Mouse (Mus musculus) midbrain, postnatal 0 days (tissue): ENCODE results near the gene Gnmt. TPM values are rescaled to one million over a fixed set of nuclear protein-coding genes. Genes with fewer than 3 reads are reported as not detected.
A peak's percentile ranks its signal among the peaks of the same experiment; 100 is the strongest.

Experiments
- ATAC-seq: fragments of 200-750 bp; cut with Nextera tagmentation; 2 replicates; pipeline ENCODE4 v1.8.0; 2017; ENCODE audit warnings: moderate number of reproducible peaks, mild to moderate bottlenecking, moderate TSS enrichment, moderate library complexity; ENCODE audit not compliant: low FRiP score
- DNase-seq: peaks from one replicate; pipeline ENCODE4 v3.0.0-alpha.2; 2015; ENCODE audit warnings: low spot score
- H3K27ac ChIP-seq: fragments of 300-500 bp; sonication (generic); 2 replicates; pipeline ENCODE4 v1.5.1; 2014; ENCODE audit warnings: low read depth, mild to moderate bottlenecking, low read length, mixed read lengths
- H3K27me3 ChIP-seq: fragments of 300-500 bp; sonication (generic); 2 replicates; pipeline ENCODE4 v1.6.1; 2014; ENCODE audit warnings: low read length, control low read depth, mixed read lengths; ENCODE audit not compliant: insufficient read depth
- H3K36me3 ChIP-seq: fragments of 300-500 bp; sonication (generic); 2 replicates; pipeline ENCODE4 v1.6.1; 2014; ENCODE audit warnings: low read length, control low read depth, mixed read lengths; ENCODE audit not compliant: insufficient read depth
- H3K4me1 ChIP-seq: fragments of 300-500 bp; sonication (generic); 2 replicates; pipeline ENCODE4 v1.6.1; 2014; ENCODE audit warnings: mild to moderate bottlenecking, control low read depth, antibody characterized with exemption, low read length, mixed read lengths; ENCODE audit not compliant: insufficient read depth
- H3K4me2 ChIP-seq: fragments of 300-500 bp; sonication (generic); 2 replicates; pipeline ENCODE4 v1.6.1; 2014; ENCODE audit warnings: low read depth, mild to moderate bottlenecking, low read length, mixed read lengths; ENCODE audit not compliant: poor library complexity, severe bottlenecking
- H3K4me3 ChIP-seq: fragments of 300-500 bp; sonication (generic); 2 replicates; pipeline ENCODE4 v1.5.1; 2014; ENCODE audit warnings: low read depth, mild to moderate bottlenecking, low read length, moderate library complexity
- H3K9ac ChIP-seq: fragments of 300-500 bp; sonication (generic); replicated peaks from 2 replicates; pipeline ENCODE4 v1.6.1; 2014; ENCODE audit warnings: mild to moderate bottlenecking, low read length, moderate library complexity, mixed read lengths; ENCODE audit not compliant: poor library complexity, severe bottlenecking
- H3K9me3 ChIP-seq: fragments of 300-500 bp; sonication (generic); 2 replicates; pipeline ENCODE4 v1.6.1; 2016; ENCODE audit warnings: low read length, control low read depth
- CTCF ChIP-seq: IDR thresholded peaks from 2 replicates; pipeline ENCODE4 v1.5.1; 2016; ENCODE audit warnings: antibody characterized with exemption, mild to moderate bottlenecking
- WGBS: fragments of 180-500 bp; shearing (Covaris S2); extraction: QIAGEN DNeasy Blood & Tissue Kit; methylation state at CpG from one replicate; pipeline ENCODE4 v1.1.7; 2014; 5-methylcytosine and 5-hydroxymethylcytosine counted together
- polyA plus RNA-seq: library from polyadenylated mRNA; unstranded; fragments of >200 nt; fragmentation: Nextera tagmentation; extraction: Ambion mirVana; gene quantifications from 2 replicates; pipeline ENCODE4 v1.2.1, GENCODE M21; 2015
- total RNA-seq: library from RNA; depleted of rRNA; stranded (reverse); fragments of >200 nt; gene quantifications from 2 replicates; pipeline ENCODE4 v1.2.3, GENCODE M21; 2014

Gene Gnmt
- total and polyA plus RNA-seq, 2 experiments from 2014 or later = 0.27 to 0.88 TPM

DNA sequence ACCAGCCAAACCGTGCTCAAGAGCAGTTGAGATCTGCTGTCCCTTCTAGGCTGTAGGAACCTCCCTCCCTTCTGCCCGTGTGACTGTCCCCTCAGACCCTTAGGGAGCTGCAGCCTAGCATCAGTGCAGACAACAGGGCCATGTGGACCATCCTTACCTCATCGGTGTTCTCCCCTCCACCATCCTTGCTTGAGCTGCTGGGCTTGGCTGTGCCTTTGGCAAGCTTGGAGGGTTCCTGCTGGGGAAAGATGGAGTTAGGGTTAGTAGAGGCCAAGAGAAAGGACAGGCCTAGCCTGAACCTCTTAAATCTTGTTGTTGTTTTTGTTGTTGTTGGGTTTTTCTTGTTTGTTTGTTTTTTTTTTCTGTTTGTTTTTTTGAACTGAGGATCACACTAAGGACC is 29.1 kb downstream of the Gnmt start:
- Histone ChIP-seq H3K27ac (no peak overlapping the region), H3K4me3 (no peak overlapping the region), H3K4me2 (no peak overlapping the region), H3K27me3 (no peaks in the 10 kb centered on the region), H3K9me3 (no peaks in the 10 kb centered on the region), H3K9ac (no peak overlapping the region), H3K36me3 (peaks cover 18% of the 10 kb centered on the region), H3K4me1 (peaks cover 15% of the 10 kb centered on the region)
- no peak for ATAC-seq
- no peak for TF ChIP-seq CTCF
- DNase-seq = no peak
- WGBS = 91% methylated on average over 3 of the region's 3 CpGs

- no peak overlapping the region for H3K4me3 ChIP-seq
- no peaks in the 10 kb centered on the region for H3K9me3 ChIP-seq
- peaks cover 15% of the 10 kb centered on the region for H3K4me1 ChIP-seq
- H3K27ac ChIP-seq = no peak overlapping the region
- peaks cover 18% of the 10 kb centered on the region for H3K36me3 ChIP-seq
- DNase-seq = no peak
- TF ChIP-seq CTCF = no peak
- no peak for ATAC-seq
- H3K9ac ChIP-seq = no peak overlapping the region
- 90% methylated on average over 5 of the region's 5 CpGs for whole genome bisulfite sequencing
- no peak overlapping the region for H3K4me2 ChIP-seq
- H3K27me3 ChIP-seq = no peaks in the 10 kb centered on the region
These were observed 29.7 kb downstream of the Gnmt start for GRCm38 (mm10) chr17:46699245-46699644.

DNA sequence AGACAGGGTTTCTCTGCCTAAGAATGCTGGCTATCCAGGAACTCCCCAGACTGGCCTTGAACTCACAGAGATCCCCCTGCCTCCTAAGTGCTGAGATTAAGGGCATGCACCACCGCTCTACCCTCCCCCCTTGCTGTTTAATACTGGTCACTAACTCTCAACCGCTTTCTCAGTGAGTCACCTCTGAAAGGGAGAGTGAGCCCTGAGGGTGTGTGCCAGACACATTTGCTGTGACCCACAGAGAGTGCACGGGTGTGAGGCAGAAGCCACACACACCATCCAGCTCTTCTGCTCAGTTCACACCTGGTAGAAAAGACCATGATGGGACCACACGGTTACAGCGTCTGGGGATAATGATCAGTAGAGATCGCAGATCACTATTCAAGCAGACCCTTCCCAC is 30.5 kb downstream of the Gnmt start:
- Histone ChIP-seq H3K36me3 (peaks cover 18% of the 10 kb centered on the region), H3K4me3 (no peak overlapping the region), H3K27me3 (no peaks in the 10 kb centered on the region), H3K4me2 (no peak overlapping the region), H3K9me3 (no peaks in the 10 kb centered on the region), H3K27ac (no peak overlapping the region), H3K4me1 (peaks cover 10% of the 10 kb centered on the region), H3K9ac (no peak overlapping the region)
- WGBS = 90% methylated on average over 6 of the region's 6 CpGs
- ATAC-seq (no peak), DNase-seq (no peak)
- TF ChIP-seq CTCF = no peak

DNA sequence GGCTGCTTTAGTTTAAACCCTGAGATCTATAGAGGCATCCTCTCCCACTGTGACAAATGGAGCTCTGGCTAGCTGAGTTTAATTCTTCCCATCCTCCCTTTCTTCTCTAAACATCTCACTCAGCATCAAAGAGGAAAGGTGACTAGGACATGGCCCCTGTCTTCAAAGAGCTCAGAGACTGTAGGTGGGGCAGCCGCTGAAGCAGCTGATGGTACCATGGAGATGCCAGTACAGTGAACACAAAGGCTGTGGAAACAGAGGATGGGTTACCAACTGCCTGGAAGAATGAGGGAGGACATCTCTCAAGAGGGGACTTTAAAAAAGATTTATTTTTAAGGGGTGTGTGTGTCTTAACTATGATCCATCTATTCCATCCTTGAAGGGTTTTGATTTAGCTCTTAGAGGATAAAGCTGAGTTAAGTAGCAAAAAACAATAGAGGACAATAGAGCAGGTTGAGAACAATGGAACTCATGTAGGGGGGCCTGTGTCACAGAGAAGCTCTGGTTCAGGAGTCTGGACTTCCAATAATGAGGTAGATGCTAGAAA is 34.4 kb downstream of the Gnmt start:
- Histone ChIP-seq H3K4me2 (no peak overlapping the region), H3K9me3 (no peaks in the 10 kb centered on the region), H3K9ac (no peak overlapping the region), H3K4me1 (no peaks in the 10 kb centered on the region), H3K4me3 (no peak overlapping the region), H3K27ac (no peak overlapping the region), H3K36me3 (peaks cover 14% of the 10 kb centered on the region), H3K27me3 (no peaks in the 10 kb centered on the region)
- 56% methylated on average over 1 of the region's 1 CpGs for WGBS
- DNase-seq (no peak), ATAC-seq (no peak)
- no peak for TF ChIP-seq CTCF

GRCm38 (mm10) chr17:46691390-46691789 is 37.6 kb downstream of the Gnmt start:
- WGBS = 90% methylated on average over 2 of the region's 2 CpGs
- Histone ChIP-seq H3K4me1 (no peaks in the 10 kb centered on the region), H3K4me3 (no peak overlapping the region), H3K36me3 (peaks cover 6% of the 10 kb centered on the region), H3K9ac (no peak overlapping the region), H3K9me3 (no peaks in the 10 kb centered on the region), H3K27me3 (no peaks in the 10 kb centered on the region), H3K27ac (no peak overlapping the region), H3K4me2 (no peak overlapping the region)
- TF ChIP-seq CTCF = 0 out of 2 replicates have a peak, but pooled peaks have one; percentile 4
- ATAC-seq = no peak
- no peak for DNase-seq

DNA sequence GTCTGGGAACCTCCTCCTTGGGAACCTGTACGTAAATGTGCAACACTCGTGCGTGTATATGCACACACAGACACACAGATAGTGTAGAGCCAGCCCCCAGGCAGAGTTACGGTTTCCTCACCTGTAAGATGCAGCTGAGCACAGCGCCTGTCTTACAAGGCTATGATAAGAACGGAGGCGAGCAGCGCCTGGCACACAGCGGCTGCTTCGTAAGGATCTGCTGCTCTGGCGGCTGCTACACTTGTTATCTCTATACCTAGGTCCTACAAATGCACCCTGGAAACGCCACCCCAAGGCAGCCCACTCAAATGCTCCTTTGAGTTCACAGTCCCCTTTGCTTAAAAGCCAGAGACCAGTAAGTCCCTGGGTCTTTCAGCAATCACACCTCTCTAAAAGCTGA is 38.3 kb downstream of the Gnmt start:
- no peaks in the 10 kb centered on the region for H3K9me3 ChIP-seq
- H3K4me1 ChIP-seq = no peaks in the 10 kb centered on the region
- 94% methylated on average over 12 of the region's 12 CpGs for WGBS
- no peak overlapping the region for H3K9ac ChIP-seq
- no peak overlapping the region for H3K4me2 ChIP-seq
- H3K36me3 ChIP-seq = peaks cover 14% of the 10 kb centered on the region
- DNase-seq (no peak), ATAC-seq (no peak)
- no peak overlapping the region for H3K27ac ChIP-seq
- H3K27me3 ChIP-seq = no peaks in the 10 kb centered on the region
- no peak for TF ChIP-seq CTCF
- H3K4me3 ChIP-seq = no peak overlapping the region
